Mouse (Mus musculus) MEL (cell line): ENCODE measurements around the gene Tesmin.

Experiments
- CTCF ChIP-seq, 3 experiments: IDR thresholded peaks in 2 of 3; conservative IDR thresholded peaks in 1 of 3; 2 replicates each; pipeline ENCODE4 v1.5.1; 2011 to 2012; ENCODE audit warnings: low read length in 3 of 3, low read depth in 2 of 3, mild to moderate bottlenecking in 2 of 3, improper control_type of control experiment in 1 of 3, inconsistent platforms in 1 of 3, mixed read lengths in 1 of 3, moderate library complexity in 1 of 3; ENCODE audit not compliant: control insufficient read depth in 1 of 3, insufficient read depth in 1 of 3, poor library complexity in 1 of 3, severe bottlenecking in 1 of 3
- E2F4 ChIP-seq: IDR thresholded peaks from 2 replicates; pipeline ENCODE4 v1.6.1; 2011; ENCODE audit warnings: low read depth, low read length, improper control_type of control experiment, borderline replicate concordance
- ELF1 ChIP-seq: IDR thresholded peaks from 2 replicates; pipeline ENCODE4 v1.6.1; 2014; ENCODE audit warnings: low read depth, mild to moderate bottlenecking, inconsistent platforms, low read length, improper control_type of control experiment, moderate library complexity
- EP300 ChIP-seq, 2 experiments: IDR thresholded peaks; 2 replicates each; pipeline ENCODE4 v1.6.1; 2011; ENCODE audit warnings: improper control_type of control experiment in 2 of 2, low read length in 2 of 2, low read depth in 1 of 2, mild to moderate bottlenecking in 1 of 2
- GABPA ChIP-seq: IDR thresholded peaks from 2 replicates; pipeline ENCODE4 v1.6.1; 2012; ENCODE audit warnings: low read depth, mild to moderate bottlenecking, inconsistent platforms, low read length, improper control_type of control experiment, moderate library complexity
- MAX ChIP-seq: IDR thresholded peaks from 2 replicates; pipeline ENCODE4 v1.6.1; 2011; ENCODE audit warnings: low read length, improper control_type of control experiment
- NELFE ChIP-seq: IDR thresholded peaks from 2 replicates; pipeline ENCODE4 v1.6.1; 2011; ENCODE audit warnings: low read depth, low read length, improper control_type of control experiment
- POLR2A ChIP-seq, 2 experiments: IDR thresholded peaks; 2 replicates each; pipeline ENCODE4 v1.6.1; 2011 to 2012; ENCODE audit warnings: low read length in 2 of 2, mild to moderate bottlenecking in 2 of 2, control low read depth in 1 of 2, improper control_type of control experiment in 1 of 2, low read depth in 1 of 2, moderate library complexity in 1 of 2; ENCODE audit not compliant: control insufficient read depth in 1 of 2, insufficient read depth in 1 of 2, poor library complexity in 1 of 2
- SMC3 ChIP-seq: IDR thresholded peaks from 2 replicates; pipeline ENCODE4 v1.6.1; 2011; ENCODE audit warnings: low read depth, low read length, improper control_type of control experiment

DNA sequence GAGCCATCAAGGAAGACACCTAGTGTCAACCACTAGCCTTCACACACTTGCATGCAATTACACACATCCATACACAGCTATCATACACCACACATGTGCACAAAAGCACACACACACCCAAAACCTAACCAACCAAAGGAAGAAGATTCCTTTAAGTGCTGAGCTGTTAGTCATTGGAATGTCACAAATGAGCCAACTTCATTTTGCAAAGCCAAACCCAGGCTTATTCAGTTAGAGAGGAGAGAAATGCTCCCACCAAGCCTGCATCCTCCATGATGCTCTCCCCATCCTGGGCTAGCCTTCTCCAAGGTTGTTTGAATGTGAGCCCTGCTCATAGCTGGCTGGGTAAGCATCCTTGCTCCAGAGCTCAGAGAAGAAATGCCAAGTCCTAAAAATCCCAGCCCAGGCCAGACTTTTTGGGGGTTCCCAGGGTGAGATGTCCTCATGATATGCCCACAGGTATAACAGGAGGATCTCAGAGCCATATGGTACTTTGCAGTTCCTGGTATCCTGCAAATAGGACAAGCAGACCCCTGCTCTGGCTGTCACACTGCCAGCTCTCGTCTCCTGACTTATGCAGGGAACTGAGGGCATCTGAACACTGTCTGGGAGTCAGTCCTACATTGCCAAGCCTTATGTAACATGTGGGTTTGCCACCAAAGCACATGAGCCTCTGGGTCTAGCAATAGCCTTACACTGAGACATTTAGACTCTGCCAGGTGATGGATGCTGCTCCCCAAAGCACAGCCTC is 17.0 kb downstream of the Tesmin start:
- TF ChIP-seq CTCF (IDR thresholded peaks at IDR 0.05 in 2 of 3, conservative IDR thresholded peaks at IDR 0.05 in 1 of 3; ENCODE audit: control insufficient read depth in 1 of 3, insufficient read depth in 1 of 3, low read depth in 2 of 3, low read length in 3 of 3, poor library complexity in 1 of 3, severe bottlenecking in 1 of 3) (no peak), SMC3 (no peak), POLR2A (IDR thresholded peaks at IDR 0.05; ENCODE audit: control insufficient read depth in 1 of 2, insufficient read depth in 1 of 2, low read depth in 1 of 2, low read length in 2 of 2, poor library complexity in 1 of 2) (no peak), ELF1 (no peak), EP300 (IDR thresholded peaks at IDR 0.05; ENCODE audit: low read depth in 1 of 2, low read length in 2 of 2) (no peak), GABPA (no peak), E2F4 (no peak), NELFE (no peak), MAX (no peak)
